Mouse (Mus musculus) cerebellum, adult 2 months (tissue): ENCODE measurements around the gene Ssb.

Experiments used
- CTCF ChIP-seq: fragments of 200-500 bp; IDR thresholded peaks from 2 replicates; pipeline ENCODE4 v1.5.1; 2011; ENCODE audit warnings: low read depth, mild to moderate bottlenecking, control low read depth, low read length, moderate library complexity, borderline replicate concordance; ENCODE audit not compliant: insufficient read depth
- POLR2A ChIP-seq: fragments of 200-500 bp; IDR thresholded peaks from 2 replicates; pipeline ENCODE4 v1.6.1; 2011; ENCODE audit warnings: low read length, control low read depth, borderline replicate concordance; ENCODE audit not compliant: insufficient read depth

- no peak for TF ChIP-seq POLR2A
- TF ChIP-seq CTCF = no peak
Measured at GRCm38 (mm10) chr2:69838707-69839106, 22.7 kb upstream of the Ssb start.
